Mouse (Mus musculus) lung, postnatal 25 days (tissue): ENCODE data around the gene Gfpt1.
"Not testable (repeated sequence)": the region's sequence is repeated elsewhere in the genome, so short reads cannot be mapped to it uniquely, and the experiment has no call there.

Source experiments
- DNase-seq: peaks from one replicate; pipeline ENCODE4 v3.0.0; 2022; ENCODE audit warnings: low spot score

The Gfpt1 gene

DNA sequence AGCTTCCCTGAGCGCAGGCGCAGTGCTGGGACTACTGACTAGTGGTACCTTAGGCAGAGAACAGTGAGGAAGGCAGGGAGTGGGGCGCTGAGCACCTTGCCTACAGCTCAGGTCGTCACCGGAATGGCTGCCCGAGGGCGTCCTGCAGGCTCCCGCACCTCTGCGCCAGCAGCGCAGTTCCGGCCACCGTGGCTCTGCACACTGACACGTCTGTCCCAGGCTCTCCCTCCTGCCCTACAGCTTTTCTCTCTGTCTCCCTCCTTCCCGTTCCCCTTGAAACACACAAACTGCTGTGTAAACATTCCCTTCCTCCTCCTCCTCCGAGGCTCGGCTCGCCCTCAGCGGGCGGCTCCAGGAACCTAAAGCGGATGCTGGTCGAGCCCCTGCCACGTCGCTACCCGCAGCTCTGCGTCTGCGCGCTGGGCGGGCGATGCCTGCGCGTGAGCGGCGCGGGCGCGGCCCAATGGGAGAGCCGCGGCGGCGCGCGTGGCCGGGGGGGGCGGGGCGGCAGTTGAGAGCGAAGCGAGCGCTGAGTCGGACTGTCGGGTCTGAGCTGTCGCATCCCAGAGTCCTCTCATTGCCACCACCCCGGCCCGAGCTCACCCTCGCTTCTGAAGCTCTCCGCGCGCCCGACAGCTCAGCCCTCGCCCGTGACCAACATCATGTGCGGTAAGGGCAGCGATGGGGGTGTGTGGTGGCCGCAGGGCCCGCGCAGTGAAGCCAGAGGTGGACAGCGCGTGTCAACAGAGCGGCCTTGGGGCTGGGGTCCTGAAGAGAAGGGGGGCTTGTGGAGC lies at the start of gene Gfpt1:
Gene Gfpt1 (plus strand): TSS at position 510 of the 794 bp plus-strand sequence.
- DNase-seq: peak; percentile 96

DNA sequence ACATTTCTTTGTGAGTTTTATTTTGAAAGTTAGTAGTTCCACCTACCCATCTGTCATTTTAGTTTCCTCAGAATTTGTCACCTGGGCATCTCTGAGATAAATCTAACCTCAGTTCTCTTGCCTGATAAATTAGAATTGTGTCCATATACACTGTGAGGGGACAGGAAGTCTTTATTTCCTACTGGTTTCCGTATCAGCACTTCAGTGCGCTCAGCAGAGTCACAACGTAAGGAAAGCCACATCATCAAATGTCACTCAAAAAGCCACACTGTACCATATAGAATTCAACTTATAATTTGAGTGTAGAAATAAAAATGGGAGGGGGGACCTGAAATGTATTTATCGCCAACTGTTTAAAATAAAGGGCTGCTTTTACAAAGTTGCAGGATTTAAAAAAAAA lies 48.4 kb upstream of the Gfpt1 start:
- no peak for DNase-seq

DNA sequence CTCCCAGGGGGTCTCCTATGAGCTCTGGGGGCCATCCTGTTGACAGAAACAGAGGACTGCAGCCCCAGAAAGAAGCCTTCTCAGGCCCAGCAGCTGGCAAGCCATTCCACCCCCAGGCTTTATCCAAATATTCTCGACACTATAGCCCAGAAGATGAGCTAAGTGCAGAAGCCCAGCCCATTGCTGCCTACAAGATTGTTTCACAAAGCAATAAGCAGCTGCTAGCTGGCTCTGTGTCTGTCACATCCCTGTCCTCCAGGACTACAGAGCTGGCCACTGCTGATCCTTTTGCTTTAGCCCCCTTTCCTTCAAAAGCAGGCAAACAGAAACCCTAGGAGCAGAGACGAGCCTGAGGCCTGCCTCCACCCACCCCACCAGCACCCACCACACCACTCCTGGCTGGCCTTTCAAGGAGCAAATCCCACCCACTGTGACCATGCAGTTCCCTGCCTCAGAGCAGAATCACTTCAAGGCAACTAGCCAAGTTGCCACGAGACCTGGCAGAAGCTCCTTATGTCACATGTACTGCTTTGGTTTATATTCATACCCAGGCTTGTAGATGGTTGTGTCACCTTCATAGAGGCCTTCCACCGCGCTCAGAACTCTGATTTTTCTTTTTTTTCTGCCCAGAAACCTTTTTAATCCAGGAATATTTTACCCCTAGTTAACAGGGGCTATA lies 45.9 kb upstream of the Gfpt1 start:
- no peak for DNase-seq

DNA sequence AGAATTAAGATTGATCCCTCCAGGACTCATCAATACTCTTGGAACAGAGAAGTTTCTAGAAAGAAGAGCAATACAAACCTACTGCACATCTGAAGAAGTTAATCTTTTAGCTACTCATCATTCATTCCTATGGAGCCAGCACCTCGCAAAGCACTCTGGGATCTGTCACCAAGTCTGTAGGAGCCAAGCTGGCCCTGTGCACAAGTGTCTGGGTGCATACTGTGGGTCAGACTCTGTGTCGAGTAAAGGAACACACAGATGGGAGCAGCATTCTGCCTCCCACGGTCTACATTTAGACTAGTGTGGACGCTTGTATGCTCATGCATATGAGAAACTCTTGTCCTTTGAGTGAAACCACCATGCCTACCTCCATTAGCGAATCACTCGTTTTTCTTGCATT lies 45.3 kb upstream of the Gfpt1 start:
- DNase-seq: no peak

DNA sequence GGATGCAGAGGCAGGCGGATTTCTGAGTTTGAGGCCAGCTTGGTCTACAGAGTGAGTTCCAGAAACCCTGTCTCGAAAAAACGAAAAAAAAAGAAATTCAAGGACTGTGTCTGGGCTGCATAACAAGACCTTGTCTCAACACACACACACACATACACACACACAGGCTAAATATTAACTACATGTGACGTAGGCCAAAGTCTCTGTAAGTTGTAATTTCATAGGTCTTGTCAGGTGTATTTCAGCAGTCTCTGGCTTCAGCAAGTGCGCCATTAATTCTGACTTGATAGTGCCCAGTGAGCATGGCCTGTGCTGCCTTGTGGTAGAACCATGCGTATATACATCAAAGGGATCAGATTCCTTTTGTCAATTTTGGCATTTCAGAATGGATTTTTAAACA lies 40.7 kb upstream of the Gfpt1 start:
- no peak for DNase-seq

DNA sequence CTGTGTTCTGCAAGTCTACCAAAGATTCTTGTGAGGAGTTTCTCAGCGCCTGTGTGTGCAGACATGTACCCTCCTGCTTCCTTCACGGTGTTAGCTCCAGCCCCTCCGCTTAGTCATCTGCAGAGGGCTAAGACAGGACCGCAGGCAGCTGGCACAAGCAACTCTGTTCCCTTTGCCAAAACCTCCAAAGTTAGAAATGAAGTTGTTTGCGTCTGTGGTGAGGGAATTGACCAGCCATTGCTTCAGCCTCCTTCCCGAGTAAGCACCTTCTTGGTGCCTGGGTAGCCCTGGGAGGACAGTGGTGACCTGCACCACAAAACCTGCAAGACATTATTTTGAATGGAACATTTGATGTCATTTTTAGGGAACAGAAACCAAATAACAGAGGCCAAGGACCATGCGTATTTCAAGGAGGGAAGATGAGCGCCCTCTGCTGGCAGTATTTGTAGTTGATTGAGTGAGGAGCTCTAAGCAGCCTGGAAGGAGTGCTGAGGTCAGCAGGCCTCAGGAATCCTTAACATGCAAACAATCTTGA lies 40.1 kb upstream of the Gfpt1 start:
- peak; percentile 88 for DNase-seq

DNA sequence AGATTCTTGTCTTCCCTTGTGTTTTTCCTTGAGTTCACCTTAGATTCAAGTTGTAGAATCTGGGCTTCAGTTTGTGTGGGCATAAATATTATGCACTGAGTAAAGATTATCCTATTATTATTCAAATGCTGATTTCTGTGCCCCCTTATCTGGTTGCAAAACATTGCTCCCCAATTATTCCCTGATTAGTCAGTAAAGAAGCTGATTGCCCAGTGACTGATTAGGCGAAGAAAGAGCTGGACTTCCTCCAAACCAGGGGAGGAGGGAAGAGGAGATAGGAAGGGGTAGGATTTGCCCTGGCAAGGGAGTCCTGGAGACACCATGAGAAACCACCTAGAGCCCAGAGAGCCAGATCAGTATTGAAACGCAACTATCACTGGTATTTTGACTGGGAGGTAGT lies 38.5 kb upstream of the Gfpt1 start:
- DNase-seq: no peak

DNA sequence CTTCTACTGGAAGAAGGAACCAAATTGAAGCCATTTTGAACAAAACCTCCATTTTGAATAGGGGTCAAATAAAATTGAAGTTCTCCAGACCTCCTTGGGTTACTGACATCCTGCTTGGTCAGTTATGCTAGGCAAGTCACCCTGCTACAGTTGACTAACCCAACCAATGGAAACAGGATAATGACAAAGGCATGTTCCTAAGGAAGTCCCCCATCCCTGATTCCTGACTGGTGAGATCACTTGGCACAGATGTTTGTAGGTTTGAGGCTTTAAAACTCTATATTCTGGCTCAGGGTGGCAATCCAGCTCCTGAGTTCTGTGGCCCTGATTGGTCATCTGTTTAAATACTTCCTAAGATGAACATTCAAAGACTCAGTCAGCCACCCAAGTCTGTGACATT lies 37.1 kb upstream of the Gfpt1 start:
- no peak for DNase-seq

DNA sequence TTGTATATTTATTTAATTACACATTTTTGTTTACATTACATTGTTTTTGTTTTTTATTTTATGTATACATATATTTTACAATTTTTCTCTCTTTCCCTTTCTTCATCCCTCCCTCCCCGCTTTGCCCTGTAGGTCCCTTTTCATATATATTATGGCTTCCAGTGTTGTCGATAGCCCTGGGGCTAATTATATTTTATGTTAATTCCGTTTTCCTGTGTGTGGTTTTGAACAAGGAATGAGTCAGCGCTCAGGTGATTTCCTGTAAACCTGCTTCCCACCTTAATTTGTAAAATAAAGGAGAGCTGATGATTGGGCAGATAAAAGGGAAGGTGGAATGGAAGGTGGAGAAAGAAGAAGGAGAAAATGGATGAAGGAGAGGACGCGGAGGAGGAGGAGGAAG lies 33.8 kb upstream of the Gfpt1 start, which contains the start of gene Nfu1:
Gene Nfu1 (plus strand): TSS at position 350 of the 400 bp plus-strand sequence.
- no peak for DNase-seq

DNA sequence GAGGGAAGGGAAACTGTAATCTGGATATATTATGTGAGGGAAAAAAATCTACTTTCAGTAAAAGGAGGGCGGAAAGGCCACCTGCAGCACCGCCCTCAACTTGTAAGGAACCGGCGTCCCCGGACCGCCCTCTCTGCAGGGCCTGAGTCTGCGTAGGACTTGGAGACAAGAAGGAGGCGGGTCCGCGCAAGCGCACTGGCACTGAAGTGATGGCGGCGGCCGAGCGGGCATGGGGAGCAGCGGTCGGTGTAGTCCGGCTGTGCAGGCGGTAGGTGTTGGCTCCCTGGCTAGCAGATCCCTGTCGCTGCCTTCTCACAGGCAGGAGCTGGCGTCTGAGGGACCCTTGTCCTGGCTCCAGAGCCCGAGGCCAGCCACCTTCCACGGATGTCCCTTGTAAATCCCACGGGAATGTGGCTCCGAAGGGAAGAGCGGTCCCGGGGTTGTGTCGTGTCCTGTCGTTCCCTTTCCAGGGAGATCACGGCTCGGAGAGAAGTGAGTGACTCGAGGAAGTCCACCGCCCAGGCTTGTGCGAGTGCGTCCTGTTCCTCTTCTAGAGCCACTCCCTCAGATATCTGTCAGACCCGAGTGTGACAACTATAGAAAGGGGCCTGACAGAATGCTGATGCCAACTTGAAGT lies 32.8 kb upstream of the Gfpt1 start:
- peak; percentile 95 for DNase-seq

DNA sequence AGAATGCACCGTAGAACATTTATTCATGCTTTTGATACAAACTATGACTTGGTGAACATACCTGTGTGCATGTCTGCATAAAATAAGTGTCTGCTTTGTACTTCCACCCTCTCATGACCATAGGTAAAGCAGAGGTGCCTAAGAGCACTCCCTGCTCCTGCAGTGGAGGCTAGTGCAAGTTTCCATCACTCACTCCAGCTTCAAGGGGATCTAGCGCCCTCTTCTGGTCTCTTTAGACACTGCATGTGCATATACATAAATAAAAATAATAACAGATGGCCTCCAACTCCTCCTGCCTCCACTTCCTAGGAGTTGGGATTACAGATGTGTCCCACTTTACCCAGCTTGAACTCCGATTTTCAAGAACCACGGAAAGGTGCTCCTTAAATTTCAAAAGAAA lies 25.7 kb upstream of the Gfpt1 start:
- no peak for DNase-seq

DNA sequence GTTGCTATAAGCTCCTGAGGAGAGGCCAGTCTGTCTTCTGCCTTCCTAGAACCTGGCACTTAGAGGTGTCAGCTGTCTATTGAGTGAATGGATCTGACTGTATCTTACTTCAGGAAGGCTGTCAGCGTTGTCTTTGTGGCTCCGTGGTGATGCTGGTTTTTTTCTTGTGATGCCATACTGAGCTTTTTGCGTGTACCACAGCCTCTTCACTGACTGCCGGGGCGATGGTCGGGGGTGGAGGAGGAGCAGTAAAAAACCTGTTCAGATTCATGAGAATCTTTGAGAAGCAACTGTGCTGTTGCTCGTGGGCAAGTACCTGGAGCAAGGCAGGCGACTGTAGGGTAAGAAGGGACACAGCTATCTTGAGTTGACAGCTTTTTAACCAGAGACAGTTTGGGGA lies 23.8 kb upstream of the Gfpt1 start:
- no peak for DNase-seq

DNA sequence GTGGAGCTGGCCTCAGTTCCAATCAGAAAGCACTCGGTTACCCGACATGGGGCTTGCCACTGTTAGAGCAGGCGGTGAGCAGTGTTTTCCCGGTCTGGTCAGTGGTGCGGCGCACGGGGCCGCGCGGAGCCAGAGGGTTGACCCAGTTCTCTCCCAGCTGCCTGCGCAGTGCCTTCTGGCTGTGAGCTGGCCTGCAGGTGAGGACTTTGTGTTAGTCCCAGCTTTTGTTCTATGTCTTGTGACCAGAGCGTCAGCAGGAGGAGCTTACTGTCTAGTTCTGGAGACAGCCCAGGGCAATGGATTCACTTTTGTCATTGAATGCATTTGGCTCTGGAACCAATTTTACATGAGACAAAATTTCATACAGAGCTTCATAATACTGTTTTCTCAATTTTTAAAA lies 20.9 kb upstream of the Gfpt1 start:
- DNase-seq: no peak

DNA sequence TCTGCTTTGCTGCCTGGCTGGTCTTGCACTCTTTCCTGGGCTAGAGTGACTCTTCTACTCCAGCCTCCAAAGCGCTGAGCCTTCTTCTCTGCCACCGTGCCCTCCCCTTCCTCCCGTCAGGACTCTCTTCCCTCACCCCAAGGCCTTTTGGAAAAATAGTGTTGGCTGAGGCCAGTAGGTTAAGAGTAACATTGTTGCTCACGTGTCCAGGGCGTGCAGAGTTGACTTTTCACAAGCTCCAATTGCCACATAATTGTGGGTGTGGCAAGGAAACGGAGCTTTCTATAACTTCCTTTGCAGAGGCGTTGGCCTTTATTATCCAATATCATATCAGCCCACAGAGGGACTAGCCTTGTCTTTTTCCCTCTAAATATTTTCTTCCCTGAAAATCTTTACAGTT lies 15.7 kb upstream of the Gfpt1 start:
- peak; percentile 74 for DNase-seq

DNA sequence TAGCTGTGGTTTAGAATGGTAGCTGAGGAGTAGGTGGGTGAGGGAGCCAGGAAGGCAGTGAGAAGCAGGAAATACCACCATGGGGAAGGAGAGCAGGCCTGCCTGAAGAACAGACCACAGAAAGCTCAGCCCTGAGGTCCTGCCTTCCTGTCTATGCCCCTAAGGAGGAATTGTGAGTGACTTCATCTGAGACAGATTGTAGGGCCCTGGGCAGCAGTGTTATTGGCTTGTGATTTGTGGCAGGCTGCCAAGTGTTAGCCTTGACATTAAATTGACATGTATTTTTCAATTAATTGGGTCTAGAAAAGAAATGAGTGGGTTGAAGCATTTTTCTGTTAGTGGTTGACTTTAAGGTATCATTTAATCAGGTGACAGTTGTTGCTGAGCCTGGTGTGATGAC lies 13.8 kb upstream of the Gfpt1 start:
- DNase-seq: no peak

DNA sequence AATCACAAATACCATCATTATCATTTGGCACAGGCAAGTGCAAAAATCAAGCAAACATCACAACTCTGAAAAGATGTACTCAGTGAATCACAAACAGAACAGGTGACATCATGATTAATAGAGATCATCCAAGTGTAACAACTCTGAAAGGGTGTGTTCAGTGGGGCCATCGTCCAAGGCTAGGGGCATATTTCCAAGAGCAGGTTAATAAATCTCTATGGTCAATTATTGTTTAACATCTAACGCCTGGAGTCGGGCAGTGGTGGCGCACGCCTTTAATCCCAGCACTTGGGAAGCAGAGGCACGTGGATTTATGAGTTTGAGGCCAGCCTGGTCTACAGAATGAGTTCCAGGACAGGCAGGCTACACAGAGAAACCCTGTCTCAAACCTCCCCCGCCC lies 11.3 kb upstream of the Gfpt1 start:
- not testable (repeated sequence) for DNase-seq

DNA sequence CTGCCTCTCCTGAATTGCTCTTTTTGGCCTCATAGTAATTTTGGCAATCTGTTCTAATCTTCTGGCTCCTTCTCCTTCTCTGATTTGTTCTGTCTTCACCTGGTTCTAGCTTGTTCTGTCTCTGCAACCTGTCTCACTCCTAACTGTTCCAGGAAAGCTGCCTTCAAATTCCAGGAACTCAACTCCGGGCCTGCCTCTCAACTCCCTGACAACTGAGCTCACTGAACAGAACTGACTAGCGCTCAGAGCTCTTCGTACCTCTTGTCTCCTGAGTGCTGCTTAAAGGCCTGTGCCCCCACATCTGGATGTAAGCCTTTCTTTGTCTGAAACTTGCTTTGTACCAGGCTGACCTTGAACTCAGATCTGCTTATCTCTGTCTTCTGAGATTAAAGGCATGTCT lies 10.2 kb upstream of the Gfpt1 start:
- no peak for DNase-seq

DNA sequence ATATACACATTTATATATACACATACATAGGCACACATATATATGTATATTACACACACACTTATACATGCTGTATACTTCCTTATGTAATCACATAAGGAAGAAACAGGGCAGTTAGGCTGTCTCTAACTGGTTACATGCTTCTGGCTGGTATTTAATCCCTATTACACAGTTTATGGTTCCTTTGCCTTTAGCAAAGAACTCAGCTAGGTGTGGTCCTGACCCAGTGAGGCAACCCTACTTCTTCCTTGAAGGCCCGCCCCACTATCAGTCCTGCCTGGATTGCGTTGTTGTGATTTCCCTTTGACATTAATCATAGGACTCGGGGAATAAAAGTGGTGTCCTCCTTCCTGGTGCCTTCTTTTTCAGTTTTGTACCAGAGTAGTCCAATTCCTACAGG lies 8.3 kb upstream of the Gfpt1 start:
- no peak for DNase-seq

DNA sequence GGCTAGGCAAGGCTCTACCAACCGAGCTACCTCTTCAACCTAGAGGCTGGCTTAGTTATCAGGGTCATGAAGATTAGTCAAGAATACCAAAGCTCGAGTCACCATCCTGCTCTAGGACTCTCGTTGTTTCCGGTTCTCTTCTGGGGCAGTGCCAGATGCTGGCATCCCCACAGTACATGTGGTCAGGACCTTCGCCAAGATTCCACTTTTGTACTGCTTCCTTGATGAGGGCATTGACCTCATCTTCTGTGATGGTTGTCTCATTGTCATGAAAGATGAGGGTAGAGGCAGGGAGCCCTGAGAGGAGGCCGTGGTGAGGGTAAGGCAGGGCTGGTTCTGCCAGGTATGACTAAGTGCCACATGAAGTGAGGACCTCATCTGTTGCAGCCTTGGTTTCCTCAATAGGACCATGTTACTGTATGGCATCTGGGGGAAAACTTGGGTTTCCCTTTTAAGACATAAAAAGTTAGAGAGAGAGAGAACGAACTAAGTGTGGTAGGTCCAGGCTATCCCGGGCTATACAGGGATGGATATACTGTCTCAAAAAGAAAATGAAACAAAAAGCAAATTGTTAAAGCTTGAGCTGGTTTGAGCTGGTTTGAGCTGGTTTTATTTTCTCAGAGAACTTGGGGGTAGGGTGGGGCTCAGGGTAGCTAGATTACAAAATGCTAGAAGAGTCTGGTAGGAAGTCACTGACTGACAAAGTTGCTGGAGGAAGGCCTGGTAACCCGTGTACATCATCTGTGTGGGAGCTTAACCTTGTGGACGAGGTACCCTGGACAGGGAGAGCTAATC lies 4.6 kb upstream of the Gfpt1 start:
- no peak for DNase-seq

DNA sequence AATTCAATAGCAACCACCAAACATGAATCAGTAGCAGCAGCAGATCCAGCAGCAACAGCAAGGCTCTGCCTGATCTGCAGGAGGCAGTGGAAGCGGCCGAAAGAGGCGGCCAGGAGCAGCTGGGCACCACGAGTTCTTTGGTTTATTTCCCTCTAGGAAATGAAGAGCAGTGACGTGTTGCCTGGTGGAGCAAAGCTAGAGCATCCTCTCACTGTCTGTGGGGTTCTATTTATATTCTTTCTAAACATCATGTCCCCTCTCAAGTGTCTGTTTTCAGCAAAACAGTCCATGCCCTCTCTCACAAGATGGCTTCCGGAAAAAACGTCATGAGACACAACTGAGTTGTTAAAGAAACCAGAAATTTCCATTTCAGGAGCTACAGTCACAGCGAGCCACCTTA lies 3.5 kb upstream of the Gfpt1 start:
- no peak for DNase-seq

DNA sequence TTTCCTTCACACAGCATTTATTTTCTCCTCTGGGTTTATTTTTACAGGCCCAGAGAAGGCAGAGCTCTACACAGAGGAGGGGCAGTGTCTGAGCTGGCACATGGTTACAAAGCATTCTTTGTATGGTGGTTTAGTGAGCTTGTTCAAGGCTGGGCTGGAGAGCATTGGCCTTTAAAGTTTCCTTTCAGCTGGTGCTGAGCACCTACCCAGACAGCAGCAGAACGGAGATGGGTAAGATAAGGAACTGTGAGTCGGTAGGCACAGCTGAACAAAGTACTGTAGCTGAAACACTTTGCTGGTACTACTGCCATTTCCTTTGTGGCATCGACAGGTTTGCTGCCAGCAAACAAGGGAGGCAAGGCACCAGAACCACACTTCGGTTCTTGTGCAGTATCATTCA lies 1.7 kb upstream of the Gfpt1 start:
- DNase-seq: no peak

DNA sequence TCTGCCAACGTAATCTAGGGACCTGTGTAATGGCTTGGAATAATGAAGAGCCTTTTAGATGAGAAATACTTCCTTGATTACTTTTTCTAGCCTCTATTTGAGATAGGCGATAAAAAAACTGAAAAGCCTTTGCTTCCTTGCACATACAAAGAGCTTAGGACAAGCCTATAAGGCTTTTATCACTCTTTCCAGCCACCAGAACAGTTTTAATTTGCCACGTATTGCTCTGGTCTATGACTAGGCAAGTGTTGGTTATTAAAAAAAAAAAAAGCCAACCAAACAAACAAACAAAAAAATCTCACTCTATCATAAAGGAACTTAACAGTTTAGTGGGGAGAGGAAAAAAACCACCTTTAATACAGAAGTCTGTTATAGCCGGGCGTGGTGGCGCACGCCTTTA lies 1.2 kb upstream of the Gfpt1 start:
- DNase-seq: no peak
